Mouse (Mus musculus) lung, postnatal 0 days (tissue): ENCODE measurements around the gene Chd2.

Experiments
- CTCF ChIP-seq: IDR thresholded peaks from 2 replicates; pipeline ENCODE4 v1.5.1; 2016; ENCODE audit warnings: antibody characterized with exemption, mild to moderate bottlenecking
- EP300 ChIP-seq: IDR thresholded peaks from 2 replicates; pipeline ENCODE4 v1.6.1; 2016; ENCODE audit warnings: antibody characterized with exemption, mild to moderate bottlenecking, control low read depth

- TF ChIP-seq CTCF: no peak
- TF ChIP-seq EP300: no peak
Measured at GRCm38 (mm10) chr7:73552054-73552750, 10.6 kb upstream of the Chd2 start.
